Mouse (Mus musculus) thymus, adult 2 months (tissue): Measurements from ENCODE around the gene Syce1. TPM values are rescaled to one million over a fixed set of nuclear protein-coding genes. Genes with fewer than 3 reads are reported as not detected.

Experiments used
- DNase-seq: peaks from one replicate; pipeline ENCODE4 v3.0.0; 2021
- H3K27ac ChIP-seq: fragments of 200-500 bp; 2 replicates; pipeline ENCODE4 v1.5.1; 2012; ENCODE audit warnings: low read length, control low read depth; ENCODE audit not compliant: control insufficient read depth, insufficient read depth
- H3K27me3 ChIP-seq: fragments of 200-500 bp; 2 replicates; pipeline ENCODE4 v1.6.1; 2012; ENCODE audit warnings: mild to moderate bottlenecking, low read length, moderate library complexity, mixed read lengths; ENCODE audit not compliant: control insufficient read depth, insufficient read depth
- H3K36me3 ChIP-seq: fragments of 200-500 bp; 2 replicates; pipeline ENCODE4 v1.6.1; 2012; ENCODE audit warnings: mild to moderate bottlenecking, low read length, moderate library complexity; ENCODE audit not compliant: control insufficient read depth, insufficient read depth
- H3K4me1 ChIP-seq: fragments of 200-500 bp; replicated peaks from 2 replicates; pipeline ENCODE4 v1.6.1; 2012; ENCODE audit warnings: low read length; ENCODE audit not compliant: control insufficient read depth, insufficient read depth
- H3K4me3 ChIP-seq: fragments of 200-500 bp; 2 replicates; pipeline ENCODE4 v1.5.1; 2012; ENCODE audit warnings: mild to moderate bottlenecking, low read length, control low read depth, moderate library complexity; ENCODE audit not compliant: control insufficient read depth, insufficient read depth
- CTCF ChIP-seq: fragments of 200-500 bp; IDR thresholded peaks from 2 replicates; pipeline ENCODE4 v1.5.1; 2012; ENCODE audit warnings: mild to moderate bottlenecking, control low read depth, low read length, moderate library complexity, borderline replicate concordance; ENCODE audit not compliant: control insufficient read depth, poor library complexity, insufficient read depth; ENCODE audit errors: extremely low read depth
- POLR2A ChIP-seq: fragments of 200-500 bp; IDR thresholded peaks from 2 replicates; pipeline ENCODE4 v1.6.1; 2012; ENCODE audit warnings: mild to moderate bottlenecking, low read length, control low read depth, moderate library complexity; ENCODE audit not compliant: control insufficient read depth, poor library complexity, insufficient read depth; ENCODE audit errors: extremely low read depth
- WGBS: fragments of 180-500 bp; shearing (Covaris S2); methylation state at CpG from one replicate; pipeline ENCODE4 v1.1.7; 2018; 5-methylcytosine and 5-hydroxymethylcytosine counted together
- polyA plus RNA-seq: library from polyadenylated mRNA; depleted of rRNA; stranded (reverse); fragments of >200 nt; gene quantifications from 2 replicates; pipeline ENCODE4 v1.2.3, GENCODE M21; 2012

The Syce1 gene
- polyA plus RNA-seq, 1 experiment: 0.27 TPM

DNA sequence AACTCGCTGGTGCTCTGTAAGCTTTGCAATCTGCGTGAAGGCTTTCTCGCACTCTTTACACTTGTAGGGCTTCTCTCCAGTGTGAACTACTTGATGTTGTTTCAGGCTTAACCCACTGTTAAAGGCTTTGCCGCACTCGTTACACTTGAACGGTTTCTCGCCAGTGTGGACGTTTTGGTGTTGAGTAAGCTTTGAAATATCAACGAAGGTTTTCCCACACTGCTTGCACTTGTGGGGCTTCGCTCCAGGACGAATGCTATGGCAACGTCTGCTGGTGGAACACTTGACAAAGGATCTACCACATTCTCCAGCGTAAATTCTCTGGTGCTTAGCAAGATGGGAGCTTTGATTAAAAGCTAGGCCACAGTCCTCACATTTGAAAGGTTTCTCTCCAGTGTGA lies 24.1 kb upstream of the Syce1 start:
- H3K4me3 ChIP-seq: no peak overlapping the region
- DNase-seq: no peak
- no peaks in the 10 kb centered on the region for H3K36me3 ChIP-seq
- 95% methylated on average over 13 of the region's 13 CpGs for WGBS
- no peak for TF ChIP-seq POLR2A
- TF ChIP-seq CTCF: no peak
- H3K27ac ChIP-seq: no peak overlapping the region
- no peaks in the 10 kb centered on the region for H3K27me3 ChIP-seq
- no peaks in the 10 kb centered on the region for H3K4me1 ChIP-seq

DNA sequence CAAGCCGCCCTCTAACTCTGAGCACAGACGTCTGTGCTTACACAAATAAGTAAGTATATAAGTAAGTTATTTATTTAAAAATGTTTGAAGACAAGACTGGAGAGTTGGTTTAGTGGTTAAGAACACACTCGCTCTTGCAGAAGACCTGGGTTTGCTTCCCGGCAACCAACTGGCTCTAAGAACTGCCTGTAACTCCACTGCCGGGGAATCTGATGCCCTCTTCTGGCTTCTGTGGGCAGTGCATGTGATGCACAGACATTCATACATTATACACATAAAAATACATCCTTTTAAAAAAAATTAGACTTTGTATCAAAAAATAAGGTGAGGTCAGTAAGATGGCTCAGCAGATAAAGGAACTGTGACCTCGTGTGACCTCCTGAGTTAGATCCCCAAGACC lies 22.8 kb upstream of the Syce1 start:
- no peak overlapping the region for H3K27ac ChIP-seq
- WGBS: 92% methylated on average over 6 of the region's 6 CpGs
- no peak for DNase-seq
- H3K4me1 ChIP-seq: no peaks in the 10 kb centered on the region
- H3K36me3 ChIP-seq: no peaks in the 10 kb centered on the region
- TF ChIP-seq POLR2A (no peak), CTCF (no peak)
- no peaks in the 10 kb centered on the region for H3K27me3 ChIP-seq
- no peak overlapping the region for H3K4me3 ChIP-seq

DNA sequence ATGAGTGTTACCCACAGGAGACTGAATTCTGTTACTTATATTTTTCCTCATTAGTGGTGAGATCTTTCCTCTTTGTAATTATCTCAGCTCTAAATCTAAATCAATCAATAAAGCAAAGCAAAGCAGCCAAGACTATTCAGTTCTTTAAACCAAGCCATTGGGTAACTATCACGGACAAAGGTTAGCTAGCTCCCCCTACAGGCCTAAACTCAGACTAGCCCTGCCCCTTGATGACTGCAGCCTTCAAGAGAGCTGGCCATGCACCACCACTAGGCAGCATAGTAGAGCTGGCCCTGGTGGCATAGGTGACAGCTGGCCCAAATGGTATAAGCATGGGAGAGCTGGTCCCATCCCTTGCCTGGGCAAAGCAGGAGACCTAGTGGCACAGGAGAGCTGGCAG lies 18.1 kb upstream of the Syce1 start:
- Histone ChIP-seq H3K4me1 (no peaks in the 10 kb centered on the region), H3K27me3 (no peaks in the 10 kb centered on the region), H3K36me3 (no peaks in the 10 kb centered on the region), H3K4me3 (no peak overlapping the region), H3K27ac (no peak overlapping the region)
- TF ChIP-seq CTCF (peak; percentile 67; the same call in 1 of the 2 replicates), POLR2A (no peak)
- WGBS: 8% methylated on average over 1 of the region's 1 CpGs
- DNase-seq: peak; percentile 48

DNA sequence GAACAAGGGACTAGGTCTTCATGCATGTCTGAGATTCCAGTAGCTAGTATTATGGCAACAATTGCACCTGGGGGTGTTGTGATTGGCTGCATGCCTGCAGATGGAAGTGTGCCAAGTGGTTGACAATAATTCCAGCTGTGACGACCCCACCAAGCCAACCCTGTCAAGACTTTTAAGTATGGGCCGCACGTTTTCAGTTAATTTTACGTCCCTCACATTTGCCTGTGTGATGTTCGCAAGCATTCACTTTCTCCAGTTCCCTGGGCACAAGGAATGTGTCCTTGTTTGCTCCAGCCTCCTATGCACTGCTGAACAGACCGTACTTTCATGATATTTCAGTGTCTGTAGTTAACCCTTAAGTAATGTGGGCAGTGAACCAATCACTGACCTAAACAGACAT lies 15.0 kb upstream of the Syce1 start:
- Histone ChIP-seq H3K27me3 (no peaks in the 10 kb centered on the region), H3K4me3 (no peak overlapping the region), H3K27ac (no peak overlapping the region), H3K4me1 (no peaks in the 10 kb centered on the region), H3K36me3 (no peaks in the 10 kb centered on the region)
- DNase-seq: no peak
- WGBS: 84% methylated on average over 6 of the region's 6 CpGs
- TF ChIP-seq POLR2A: no peak
- TF ChIP-seq CTCF: no peak

DNA sequence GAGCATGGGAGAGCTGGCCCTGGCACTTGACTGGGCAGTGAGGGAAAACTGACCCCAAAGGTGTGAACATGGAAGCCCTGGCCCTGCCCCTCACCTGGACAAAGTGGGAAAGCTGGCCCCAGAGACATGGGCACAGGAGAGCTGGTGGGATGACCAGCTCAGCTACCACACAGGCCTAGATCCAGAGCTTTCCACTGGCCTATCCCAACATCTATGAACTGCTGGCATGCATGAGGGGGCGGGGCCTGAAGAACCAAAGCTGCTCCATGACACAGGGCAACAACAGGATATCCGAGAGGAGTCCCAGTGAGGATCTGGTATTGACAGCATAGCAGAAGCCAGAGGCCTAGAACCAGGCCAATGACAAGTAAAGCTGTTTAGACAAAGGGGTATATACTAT lies 10.6 kb upstream of the Syce1 start:
- WGBS: 94% methylated on average over 2 of the region's 2 CpGs
- Histone ChIP-seq H3K4me1 (no peaks in the 10 kb centered on the region), H3K4me3 (no peak overlapping the region), H3K27ac (no peak overlapping the region), H3K36me3 (no peaks in the 10 kb centered on the region), H3K27me3 (no peaks in the 10 kb centered on the region)
- no peak for DNase-seq
- TF ChIP-seq POLR2A: no peak

DNA sequence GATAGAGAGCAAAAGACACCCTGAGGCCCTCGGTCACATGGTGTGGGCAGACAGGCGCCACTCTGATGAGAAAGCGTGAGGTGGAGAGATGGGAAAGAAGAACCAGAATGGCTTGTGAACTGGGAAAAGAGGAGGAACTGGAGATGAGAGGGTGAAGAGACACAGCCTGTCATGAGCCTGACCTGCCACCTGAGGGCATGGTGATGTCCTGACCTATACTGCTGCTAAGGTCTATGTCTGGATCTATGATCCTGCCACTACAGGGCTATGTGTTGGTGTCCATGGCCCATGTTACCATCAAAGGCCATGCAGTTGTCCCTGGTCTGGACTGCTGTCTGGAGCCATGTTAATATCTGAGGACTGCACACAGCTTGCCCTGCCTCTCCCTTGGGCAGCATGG lies 10.0 kb upstream of the Syce1 start:
- WGBS: 97% methylated on average over 3 of the region's 3 CpGs
- TF ChIP-seq POLR2A: no peak
- no peak for TF ChIP-seq CTCF

DNA sequence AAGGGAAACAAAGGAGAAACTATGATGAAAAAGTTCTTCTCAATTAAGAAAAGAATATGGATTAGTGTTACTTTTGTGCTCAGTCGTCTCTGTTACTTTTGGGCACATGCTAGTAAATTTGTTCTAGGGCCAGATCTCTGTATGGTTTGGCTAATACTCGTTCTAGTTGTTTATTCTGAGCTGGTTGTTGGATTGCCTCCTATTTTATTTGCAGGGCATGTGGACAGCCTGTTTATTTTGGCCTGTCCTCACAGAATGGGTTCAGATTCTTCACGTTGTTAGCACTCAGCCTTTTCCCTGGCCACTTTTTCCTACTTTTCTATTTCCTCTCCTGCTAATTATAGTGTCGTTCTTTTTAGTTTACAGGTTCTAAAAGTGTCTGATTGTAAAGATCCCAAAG lies 5.9 kb upstream of the Syce1 start:
- Histone ChIP-seq H3K27ac (no peak overlapping the region), H3K4me3 (no peak overlapping the region), H3K4me1 (no peaks in the 10 kb centered on the region), H3K27me3 (no peaks in the 10 kb centered on the region), H3K36me3 (no peaks in the 10 kb centered on the region)
- no peak for DNase-seq
- WGBS: 71% methylated on average over 4 of the region's 4 CpGs
- TF ChIP-seq POLR2A: no peak
- TF ChIP-seq CTCF: no peak

More for the DNA sequence above, 10.0 kb upstream of the Syce1 start:
- H3K36me3 ChIP-seq: no peaks in the 10 kb centered on the region
- no peak for DNase-seq
- H3K4me1 ChIP-seq: no peaks in the 10 kb centered on the region
- no peaks in the 10 kb centered on the region for H3K27me3 ChIP-seq
- no peak overlapping the region for H3K4me3 ChIP-seq
- H3K27ac ChIP-seq: no peak overlapping the region

DNA sequence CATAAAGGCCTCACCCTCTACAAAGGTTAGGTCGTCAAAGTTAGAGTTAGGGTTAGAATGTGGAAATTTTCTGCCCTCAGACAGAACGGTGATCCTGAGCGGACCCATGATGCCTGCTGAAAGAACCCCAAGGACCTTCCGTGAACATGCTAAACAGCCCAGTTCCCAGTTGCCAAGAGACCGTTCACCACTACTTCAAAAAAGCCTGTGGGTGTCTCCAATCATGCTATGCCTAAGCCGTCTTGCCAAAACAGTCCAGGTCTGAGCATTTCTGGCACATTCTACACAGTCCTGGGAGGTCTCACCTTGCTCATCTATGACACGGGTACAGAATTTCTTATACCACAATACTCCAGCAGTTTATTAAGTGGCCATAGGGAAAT lies 392 bp upstream of the Syce1 start:
- H3K27ac ChIP-seq: no peak overlapping the region
- H3K4me3 ChIP-seq: no peak overlapping the region

More for the DNA sequence above, 392 bp upstream of the Syce1 start:
- Histone ChIP-seq H3K27me3 (no peaks in the 10 kb centered on the region), H3K4me1 (no peaks in the 10 kb centered on the region), H3K36me3 (no peaks in the 10 kb centered on the region)
- no peak for TF ChIP-seq CTCF
- no peak for TF ChIP-seq POLR2A
- no peak for DNase-seq
- 91% methylated on average over 7 of the region's 7 CpGs for WGBS
